Mouse (Mus musculus): ENCODE results near the gene Acin1. TPM values are rescaled to one million over a fixed set of nuclear protein-coding genes. Genes with fewer than 3 reads are reported as not detected.

Acin1 gene
- polyA plus RNA-seq, 1 experiment: 77.3 TPM

DNA sequence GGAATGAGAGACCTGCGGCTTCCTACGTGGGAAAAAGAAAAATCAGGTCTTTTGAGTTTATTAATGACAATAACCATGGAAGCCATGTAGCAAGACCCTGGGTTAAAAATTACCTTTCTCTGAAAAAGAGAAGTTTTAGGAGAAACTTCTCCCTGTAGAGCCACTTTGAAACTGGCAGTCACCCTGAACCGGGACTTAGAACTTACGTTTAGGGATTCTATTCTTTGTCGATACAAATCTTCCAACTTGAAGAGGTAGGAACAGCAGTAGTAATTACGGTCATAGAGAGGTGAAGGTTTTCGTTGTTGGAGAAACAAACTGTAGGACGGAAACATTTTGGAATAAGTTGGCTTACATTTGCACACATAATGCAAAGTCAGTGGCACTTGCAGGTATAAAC is 520 bp upstream of the Acin1 start:
- Histone ChIP-seq H3ac (ENCODE audit: control insufficient read depth, insufficient read length) (peak overlapping the region; percentile 99), H3K4me3 (peak overlapping the region; percentile 95), H3K79me2 (ENCODE audit: control insufficient read depth, insufficient read depth) (peaks cover 67% of the 10 kb centered on the region), H3K27me3 (ENCODE audit: control insufficient read depth, insufficient read depth, insufficient read length) (no peaks in the 10 kb centered on the region), H3K36me3 (ENCODE audit: control insufficient read depth, insufficient read depth) (peaks cover 14% of the 10 kb centered on the region), H3K4me2 (ENCODE audit: low read depth) (peak overlapping the region; percentile 69)
- TF ChIP-seq SRF (IDR thresholded peaks at IDR 0.05; ENCODE audit: control insufficient read depth, insufficient read length, low read depth): no peak
- no peak for TF ChIP-seq MYOD1 (IDR thresholded peaks at IDR 0.05; ENCODE audit: control insufficient read depth in 1 of 3, insufficient read length in 2 of 3, low read depth in 2 of 3)

DNA sequence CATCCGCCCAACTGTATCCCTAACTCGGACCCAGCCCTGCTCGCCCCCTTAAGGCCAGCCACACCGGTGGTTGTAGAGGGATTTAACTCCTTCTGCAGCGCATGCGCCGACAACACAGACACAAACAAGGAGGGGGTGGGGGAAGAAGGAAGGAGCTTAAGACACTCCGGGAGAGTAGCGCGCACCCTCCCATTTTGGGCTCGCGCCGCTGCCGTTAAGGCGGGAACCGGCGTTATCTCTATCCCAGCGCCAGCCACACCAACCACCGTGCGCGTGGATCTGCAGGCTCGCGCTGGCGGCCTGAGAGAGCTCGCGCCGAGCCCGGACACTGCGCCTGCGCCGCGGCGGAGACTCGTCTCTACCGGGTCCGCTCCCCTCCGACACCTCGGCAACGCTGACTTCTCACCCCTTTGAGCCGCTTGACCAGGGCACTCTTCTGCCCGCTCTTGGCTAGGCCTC is 639 bp downstream of the Acin1 start, which contains the start of gene 1700123O20Rik:
TSS of gene 1700123O20Rik (plus strand) at position 154 of the 459 bp plus-strand sequence.
- TF ChIP-seq MYOD1 (IDR thresholded peaks at IDR 0.05; ENCODE audit: control insufficient read depth in 1 of 3, insufficient read length in 2 of 3, low read depth in 2 of 3) (no peak), MYOG (IDR thresholded peaks at IDR 0.05; ENCODE audit: control insufficient read depth in 1 of 3, insufficient read depth in 1 of 3, insufficient read length in 2 of 3, low read depth in 2 of 3) (peak in 1 of 3 experiments; percentile 23), MAX (IDR thresholded peaks at IDR 0.05; ENCODE audit: low read depth) (no peak)
- Histone ChIP-seq H3K27me3 (ENCODE audit: control insufficient read depth, insufficient read depth, insufficient read length) (no peaks in the 10 kb centered on the region), H3K4me3 (peak within 1 kb of the TSS; percentile 95), H3K79me2 (ENCODE audit: control insufficient read depth, insufficient read depth) (peaks cover 75% of the 10 kb centered on the region), H3K36me3 (ENCODE audit: control insufficient read depth, insufficient read depth) (peaks cover 14% of the 10 kb centered on the region), H3K4me2 (ENCODE audit: low read depth) (peak within 1 kb of the TSS; percentile 76), H3ac (ENCODE audit: control insufficient read depth, insufficient read length) (peak within 1 kb of the TSS; percentile 99)

DNA sequence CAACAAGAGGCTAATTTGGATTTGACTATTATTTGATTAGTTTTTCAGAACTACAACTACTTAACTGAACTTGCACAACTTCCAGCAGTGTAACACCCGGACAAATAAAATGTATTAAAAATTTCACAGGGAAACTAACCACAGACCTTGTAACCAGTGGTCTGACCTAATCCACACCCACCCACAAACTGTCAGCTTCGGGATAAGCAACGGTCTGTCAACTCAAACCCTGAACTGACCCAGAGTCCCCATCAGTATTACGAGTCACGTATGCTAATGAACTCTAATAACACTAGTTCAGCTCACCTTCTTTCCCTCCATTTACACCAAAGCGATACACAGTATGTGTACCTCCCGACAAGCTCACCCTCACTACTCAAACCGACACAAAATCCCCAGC is 1.3 kb downstream of the Acin1 start:
- Histone ChIP-seq H3K36me3 (ENCODE audit: control insufficient read depth, insufficient read depth) (peaks cover 14% of the 10 kb centered on the region), H3K4me3 (peak overlapping the region; percentile 95)
- no peak for TF ChIP-seq POLR2A (IDR thresholded peaks at IDR 0.05; ENCODE audit: insufficient read length, low read depth)
- TF ChIP-seq POLR2AphosphoS2 (IDR thresholded peaks at IDR 0.05; ENCODE audit: insufficient read length, low read depth): no peak
- no peak for TF ChIP-seq MAX (IDR thresholded peaks at IDR 0.05; ENCODE audit: low read depth)
- TF ChIP-seq USF1 (IDR thresholded peaks at IDR 0.05; ENCODE audit: low read depth): no peak
- no peak for TF ChIP-seq TCF12 (IDR thresholded peaks at IDR 0.05; ENCODE audit: insufficient read depth, poor library complexity, severe bottlenecking)
- no peak for TF ChIP-seq E2F4 (IDR thresholded peaks at IDR 0.05; ENCODE audit: insufficient read depth)
- TF ChIP-seq CEBPB (IDR thresholded peaks at IDR 0.05; ENCODE audit: insufficient read depth, poor library complexity, severe bottlenecking): no peak
- no peak for TF ChIP-seq MYOG (IDR thresholded peaks at IDR 0.05; ENCODE audit: control insufficient read depth in 1 of 3, insufficient read depth in 1 of 3, insufficient read length in 2 of 3, low read depth in 2 of 3)
- TF ChIP-seq SRF (IDR thresholded peaks at IDR 0.05; ENCODE audit: control insufficient read depth, insufficient read length, low read depth): no peak
- TF ChIP-seq TCF3 (IDR thresholded peaks at IDR 0.05; ENCODE audit: insufficient read length, low read depth): no peak
- TF ChIP-seq REST (IDR thresholded peaks at IDR 0.05; ENCODE audit: insufficient read depth, insufficient read length): no peak
- no peak for TF ChIP-seq MYOD1 (IDR thresholded peaks at IDR 0.05; ENCODE audit: control insufficient read depth in 1 of 3, insufficient read length in 2 of 3, low read depth in 2 of 3)

DNA sequence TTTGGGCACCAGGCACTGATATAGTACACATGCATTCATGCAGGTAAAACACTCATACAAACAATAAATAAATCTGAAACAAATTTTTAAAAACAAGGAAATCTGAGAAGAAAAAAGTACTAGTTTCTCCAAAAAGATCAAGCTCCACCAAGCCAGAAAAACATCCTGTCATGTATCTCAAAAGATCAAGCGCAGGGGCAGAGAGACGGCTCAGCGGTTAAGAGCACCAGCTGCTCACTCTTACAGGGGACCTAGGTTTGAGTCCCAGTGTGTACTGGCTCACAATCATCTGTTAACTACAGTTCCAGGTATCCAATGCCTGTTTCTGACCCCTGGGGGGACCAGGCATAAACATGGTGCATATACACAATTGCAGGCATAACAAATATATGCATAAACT is 4.3 kb downstream of the Acin1 start:
- H3K79me2 ChIP-seq (ENCODE audit: control insufficient read depth, insufficient read depth): peaks cover 55% of the 10 kb centered on the region
- H3K4me2 ChIP-seq (ENCODE audit: low read depth): no peak overlapping the region
- no peaks in the 10 kb centered on the region for H3K27me3 ChIP-seq (ENCODE audit: control insufficient read depth, insufficient read depth, insufficient read length)
- H3ac ChIP-seq (ENCODE audit: control insufficient read depth, insufficient read length): no peak overlapping the region
- H3K36me3 ChIP-seq (ENCODE audit: control insufficient read depth, insufficient read depth): peaks cover 25% of the 10 kb centered on the region
- no peak overlapping the region for H3K4me3 ChIP-seq
- TF ChIP-seq REST (IDR thresholded peaks at IDR 0.05; ENCODE audit: insufficient read depth, insufficient read length) (no peak), E2F4 (IDR thresholded peaks at IDR 0.05; ENCODE audit: insufficient read depth) (no peak), MYOG (IDR thresholded peaks at IDR 0.05; ENCODE audit: control insufficient read depth in 1 of 3, insufficient read depth in 1 of 3, insufficient read length in 2 of 3, low read depth in 2 of 3) (no peak), POLR2AphosphoS2 (IDR thresholded peaks at IDR 0.05; ENCODE audit: insufficient read length, low read depth) (no peak), POLR2A (IDR thresholded peaks at IDR 0.05; ENCODE audit: insufficient read length, low read depth) (no peak), TCF12 (IDR thresholded peaks at IDR 0.05; ENCODE audit: insufficient read depth, poor library complexity, severe bottlenecking) (no peak), SRF (IDR thresholded peaks at IDR 0.05; ENCODE audit: control insufficient read depth, insufficient read length, low read depth) (no peak)

More for the DNA sequence above, 1.3 kb downstream of the Acin1 start:
- peak overlapping the region; percentile 99 for H3ac ChIP-seq (ENCODE audit: control insufficient read depth, insufficient read length)
- peak overlapping the region; percentile 76 for H3K4me2 ChIP-seq (ENCODE audit: low read depth)
- H3K27me3 ChIP-seq (ENCODE audit: control insufficient read depth, insufficient read depth, insufficient read length): no peaks in the 10 kb centered on the region
- peaks cover 80% of the 10 kb centered on the region for H3K79me2 ChIP-seq (ENCODE audit: control insufficient read depth, insufficient read depth)

DNA sequence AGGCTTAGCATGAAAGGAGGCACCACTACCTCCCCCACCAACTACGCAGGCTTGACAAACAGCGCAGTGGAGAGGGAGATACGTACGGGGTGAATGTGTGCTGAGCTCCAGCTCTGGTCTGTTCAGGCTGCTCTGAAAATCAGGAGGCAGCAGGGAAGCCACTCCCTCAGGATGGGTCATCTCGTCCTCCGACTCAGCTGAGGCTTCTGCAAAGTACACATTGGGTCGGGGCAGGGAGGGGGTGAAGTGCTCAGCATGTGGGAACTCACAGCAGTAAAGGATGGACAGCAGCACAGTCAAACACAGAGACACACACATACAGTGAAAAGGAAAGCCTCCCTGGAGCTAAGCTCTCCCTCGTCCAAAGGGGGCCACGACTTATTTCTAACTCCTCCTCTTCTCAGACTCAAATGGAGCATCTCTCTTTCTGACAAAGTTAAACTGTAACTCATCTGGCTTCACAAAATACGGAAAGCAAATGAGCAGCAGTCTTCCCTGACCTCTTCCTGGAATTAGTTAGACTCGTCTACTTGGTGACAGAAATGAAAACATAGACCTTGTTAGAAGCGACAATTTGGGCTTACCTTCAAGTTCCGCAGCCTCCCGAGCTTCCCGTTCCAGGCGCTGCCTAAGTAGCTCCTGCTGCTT is 8.0 kb downstream of the Acin1 start:
- no peak overlapping the region for H3ac ChIP-seq (ENCODE audit: control insufficient read depth, insufficient read length)
- no peak overlapping the region for H3K4me2 ChIP-seq (ENCODE audit: low read depth)
- H3K4me3 ChIP-seq: no peak overlapping the region
- TF ChIP-seq POLR2A (IDR thresholded peaks at IDR 0.05; ENCODE audit: insufficient read length, low read depth) (no peak), REST (IDR thresholded peaks at IDR 0.05; ENCODE audit: insufficient read depth, insufficient read length) (no peak), SRF (IDR thresholded peaks at IDR 0.05; ENCODE audit: control insufficient read depth, insufficient read length, low read depth) (no peak), TCF3 (IDR thresholded peaks at IDR 0.05; ENCODE audit: insufficient read length, low read depth) (no peak), POLR2AphosphoS2 (IDR thresholded peaks at IDR 0.05; ENCODE audit: insufficient read length, low read depth) (no peak)
- peaks cover 31% of the 10 kb centered on the region for H3K79me2 ChIP-seq (ENCODE audit: control insufficient read depth, insufficient read depth)
- peaks cover 30% of the 10 kb centered on the region for H3K36me3 ChIP-seq (ENCODE audit: control insufficient read depth, insufficient read depth)
- no peaks in the 10 kb centered on the region for H3K27me3 ChIP-seq (ENCODE audit: control insufficient read depth, insufficient read depth, insufficient read length)

All from myocyte (in vitro differentiated cells).